Mouse (Mus musculus): ENCODE data around the gene Gm18596.
"Not testable (repeated sequence)": the region's sequence is repeated elsewhere in the genome, so short reads cannot be mapped to it uniquely, and the experiment has no call there.

Gm18596 gene

GRCm38 (mm10) chr10:77741924-77742688, at the start of gene Gm18596:
Gm18596 (minus strand) TSS chr10:77742638.
- peak; percentile 47 to 66 for DNase-seq

- no peak for DNase-seq
Observed at GRCm38 (mm10) chr10:77788621-77789020, 46.2 kb upstream of the Gm18596 start.

- not testable (repeated sequence) for DNase-seq
Observed at GRCm38 (mm10) chr10:77787876-77788275, 45.4 kb upstream of the Gm18596 start, which contains the start of gene Gm7137. Gm7137 (minus strand) TSS chr10:77788200.

- not testable (repeated sequence) for DNase-seq
Observed at GRCm38 (mm10) chr10:77783396-77783795, 41.0 kb upstream of the Gm18596 start.

GRCm38 (mm10) chr10:77782442-77782841, 40.0 kb upstream of the Gm18596 start, which contains the start of gene Gm3250:
Gm3250 (minus strand) TSS chr10:77782542.
- DNase-seq, result not testable (repeated sequence)

GRCm38 (mm10) chr10:77776844-77777243, 34.4 kb upstream of the Gm18596 start, which contains the start of gene Gm7138:
Gm7138 (minus strand) TSS chr10:77776944.
- DNase-seq, result not testable (repeated sequence)

GRCm38 (mm10) chr10:77772142-77772541, 29.7 kb upstream of the Gm18596 start:
- not testable (repeated sequence) for DNase-seq

GRCm38 (mm10) chr10:77771225-77771624, 28.8 kb upstream of the Gm18596 start, which contains the start of gene Gm3238:
Gm3238 (minus strand) TSS chr10:77771325.
- not testable (repeated sequence) for DNase-seq

GRCm38 (mm10) chr10:77769727-77770126, 27.3 kb upstream of the Gm18596 start:
- no peak for DNase-seq

- DNase-seq, result not testable (repeated sequence)
Observed at GRCm38 (mm10) chr10:77759582-77759981, 17.1 kb upstream of the Gm18596 start, which contains the start of gene Gm3233. Gm3233 (minus strand) TSS chr10:77759682.

- DNase-seq, result no peak
Observed at GRCm38 (mm10) chr10:77753448-77753847, 11.0 kb upstream of the Gm18596 start.

- not testable (repeated sequence) for DNase-seq
Observed at GRCm38 (mm10) chr10:77752312-77752711, 9.9 kb upstream of the Gm18596 start.

- DNase-seq, result not testable (repeated sequence)
Observed at GRCm38 (mm10) chr10:77751254-77751653, 8.8 kb upstream of the Gm18596 start, which contains the start of gene Gm9736. Gm9736 (minus strand) TSS chr10:77751354.

- peak; percentile 41 to 52 for DNase-seq
Observed at GRCm38 (mm10) chr10:77750686-77751085, 8.2 kb upstream of the Gm18596 start.

GRCm38 (mm10) chr10:77738929-77739328, 3.5 kb downstream of the Gm18596 start:
- no peak for DNase-seq

- DNase-seq, result no peak
Observed at GRCm38 (mm10) chr10:77735928-77736327, 6.5 kb downstream of the Gm18596 start.

GRCm38 (mm10) chr10:77729241-77729640, 13.2 kb downstream of the Gm18596 start:
- peak in 1 of 2 experiments; percentile 12 for DNase-seq

- DNase-seq, result peak in 1 of 2 experiments; percentile 21
Observed at GRCm38 (mm10) chr10:77728280-77728679, 14.2 kb downstream of the Gm18596 start.

- DNase-seq, result peak; percentile 10 to 28
Observed at GRCm38 (mm10) chr10:77726186-77726585, 16.3 kb downstream of the Gm18596 start, which contains the start of gene Gm10100. Gm10100 (plus strand) TSS chr10:77726486.

- DNase-seq, result no peak
Observed at GRCm38 (mm10) chr10:77724855-77725254, 17.6 kb downstream of the Gm18596 start.

GRCm38 (mm10) chr10:77720299-77720698, 22.1 kb downstream of the Gm18596 start, which contains the start of gene Krtap12-1:
Krtap12-1 (plus strand) TSS chr10:77720599.
- not testable (repeated sequence) for DNase-seq

GRCm38 (mm10) chr10:77715507-77715906, 26.9 kb downstream of the Gm18596 start, which contains the start of gene Gm10142:
Gm10142 (plus strand) TSS chr10:77715807.
- no peak for DNase-seq

- no peak for DNase-seq
Observed at GRCm38 (mm10) chr10:77713734-77714133, 28.7 kb downstream of the Gm18596 start.

- not testable (repeated sequence) for DNase-seq
Observed at GRCm38 (mm10) chr10:77711157-77711556, 31.3 kb downstream of the Gm18596 start, which contains the start of gene Gm10024. Gm10024 (plus strand) TSS chr10:77711457.

Data from cerebellum, postnatal 14 days (tissue).